Mouse (Mus musculus) embryonic facial prominence, embryonic 13.5 days (tissue): Measurements from ENCODE around the gene Vsnl1. TPM values are rescaled to one million over a fixed set of nuclear protein-coding genes. Genes with fewer than 3 reads are reported as not detected.
A peak's percentile ranks its signal among the peaks of the same experiment; 100 is the strongest.

Source experiments
- ATAC-seq: fragments of 200-750 bp; cut with Nextera tagmentation; 2 replicates; pipeline ENCODE4 v1.8.0; 2017; ENCODE audit warnings: low read depth; ENCODE audit not compliant: insufficient number of reproducible peaks, insufficient read depth, low FRiP score, low TSS enrichment
- H3K27ac ChIP-seq: fragments of 300-500 bp; sonication (generic); 2 replicates; pipeline ENCODE4 v1.5.1; 2015; ENCODE audit warnings: moderate library complexity, mild to moderate bottlenecking, inconsistent platforms
- H3K27me3 ChIP-seq: fragments of 300-500 bp; sonication (generic); 2 replicates; pipeline ENCODE4 v1.6.1; 2015; ENCODE audit warnings: mild to moderate bottlenecking, inconsistent platforms
- H3K36me3 ChIP-seq: fragments of 300-500 bp; sonication (generic); 2 replicates; pipeline ENCODE4 v1.6.1; 2015; ENCODE audit warnings: mild to moderate bottlenecking, inconsistent platforms
- H3K4me1 ChIP-seq: fragments of 300-500 bp; sonication (generic); 2 replicates; pipeline ENCODE4 v1.6.1; 2015; ENCODE audit warnings: inconsistent platforms
- H3K4me2 ChIP-seq: fragments of 300-500 bp; sonication (generic); 2 replicates; pipeline ENCODE4 v1.6.1; 2015; ENCODE audit warnings: moderate library complexity, mild to moderate bottlenecking, inconsistent platforms
- H3K4me3 ChIP-seq: fragments of 300-500 bp; sonication (generic); 2 replicates; pipeline ENCODE4 v1.5.1; 2015; ENCODE audit warnings: mild to moderate bottlenecking, inconsistent platforms
- H3K9ac ChIP-seq: fragments of 300-500 bp; sonication (generic); 2 replicates; pipeline ENCODE4 v1.6.1; 2015; ENCODE audit warnings: mild to moderate bottlenecking, inconsistent platforms
- H3K9me3 ChIP-seq: fragments of 300-500 bp; sonication (generic); 2 replicates; pipeline ENCODE4 v1.6.1; 2016; ENCODE audit warnings: inconsistent platforms
- WGBS: fragments of 180-500 bp; shearing (Covaris S2); methylation state at CpG from one replicate; pipeline ENCODE4 v1.1.7; 2015; ENCODE audit warnings: mixed read lengths; 5-methylcytosine and 5-hydroxymethylcytosine counted together
- polyA plus RNA-seq: library from polyadenylated mRNA; unstranded; fragments of >200 nt; fragmentation: Nextera tagmentation; extraction: Ambion mirVana; gene quantifications from 2 replicates; pipeline ENCODE4 v1.2.1, GENCODE M21; 2015

The Vsnl1 gene
- polyA plus RNA-seq, 1 experiment from 2014 or later: 2.9 TPM

- Histone ChIP-seq H3K36me3 (no peaks in the 10 kb centered on the region), H3K27me3 (peaks cover 32% of the 10 kb centered on the region), H3K4me3 (no peak overlapping the region), H3K9me3 (no peaks in the 10 kb centered on the region), H3K4me1 (peaks cover 22% of the 10 kb centered on the region), H3K9ac (no peak overlapping the region), H3K27ac (no peak overlapping the region), H3K4me2 (no peak overlapping the region)
- WGBS: 91% methylated on average over 1 of the region's 1 CpGs
- ATAC-seq: no peak
These were observed 3.3 kb downstream of the Vsnl1 start for GRCm38 (mm10) chr12:11433126-11433525.

GRCm38 (mm10) chr12:11427396-11427795, 9.0 kb downstream of the Vsnl1 start:
- ATAC-seq: no peak
- H3K27ac ChIP-seq: no peak overlapping the region
- H3K9me3 ChIP-seq: no peaks in the 10 kb centered on the region
- H3K36me3 ChIP-seq: no peaks in the 10 kb centered on the region
- no peak overlapping the region for H3K4me2 ChIP-seq
- no peak overlapping the region for H3K4me3 ChIP-seq
- H3K4me1 ChIP-seq: peaks cover 6% of the 10 kb centered on the region; the same call in 1 of the 2 replicates
- H3K27me3 ChIP-seq: no peaks in the 10 kb centered on the region
- WGBS: 39% methylated on average over 4 of the region's 4 CpGs
- no peak overlapping the region for H3K9ac ChIP-seq

GRCm38 (mm10) chr12:11418112-11418511, 18.3 kb downstream of the Vsnl1 start:
- Histone ChIP-seq H3K36me3 (no peaks in the 10 kb centered on the region), H3K9ac (no peak overlapping the region), H3K9me3 (no peaks in the 10 kb centered on the region), H3K27ac (no peak overlapping the region), H3K4me3 (no peak overlapping the region), H3K4me1 (no peaks in the 10 kb centered on the region), H3K27me3 (no peaks in the 10 kb centered on the region), H3K4me2 (no peak overlapping the region)
- WGBS: 79% methylated on average over 6 of the region's 6 CpGs
- no peak for ATAC-seq

GRCm38 (mm10) chr12:11407679-11408078, 28.7 kb downstream of the Vsnl1 start:
- Histone ChIP-seq H3K4me1 (no peaks in the 10 kb centered on the region), H3K27ac (no peak overlapping the region), H3K4me2 (no peak overlapping the region), H3K36me3 (no peaks in the 10 kb centered on the region), H3K4me3 (no peak overlapping the region), H3K9me3 (no peaks in the 10 kb centered on the region), H3K9ac (no peak overlapping the region), H3K27me3 (no peaks in the 10 kb centered on the region)
- 91% methylated on average over 4 of the region's 4 CpGs for WGBS
- no peak for ATAC-seq

- Histone ChIP-seq H3K4me1 (no peaks in the 10 kb centered on the region; the same call in 1 of the 2 replicates), H3K27ac (no peak overlapping the region), H3K4me2 (no peak overlapping the region), H3K9ac (no peak overlapping the region), H3K9me3 (no peaks in the 10 kb centered on the region), H3K27me3 (no peaks in the 10 kb centered on the region), H3K36me3 (no peaks in the 10 kb centered on the region), H3K4me3 (no peak overlapping the region)
- no peak for ATAC-seq
- WGBS: 90% methylated on average over 6 of the region's 6 CpGs
These were observed 37.6 kb downstream of the Vsnl1 start for GRCm38 (mm10) chr12:11398791-11399190.

- Histone ChIP-seq H3K9ac (no peak overlapping the region), H3K27me3 (no peaks in the 10 kb centered on the region), H3K4me1 (peaks cover 4% of the 10 kb centered on the region), H3K4me3 (no peak overlapping the region), H3K4me2 (no peak overlapping the region), H3K36me3 (no peaks in the 10 kb centered on the region), H3K27ac (no peak overlapping the region), H3K9me3 (no peaks in the 10 kb centered on the region)
- 73% methylated on average over 5 of the region's 5 CpGs for WGBS
- ATAC-seq: no peak
These were observed 39.4 kb downstream of the Vsnl1 start for GRCm38 (mm10) chr12:11397029-11397428.

- Histone ChIP-seq H3K4me2 (no peak overlapping the region), H3K9ac (no peak overlapping the region), H3K27ac (no peak overlapping the region), H3K9me3 (no peaks in the 10 kb centered on the region), H3K27me3 (no peaks in the 10 kb centered on the region), H3K4me1 (peaks cover 19% of the 10 kb centered on the region), H3K4me3 (no peak overlapping the region), H3K36me3 (no peaks in the 10 kb centered on the region)
- WGBS: 92% methylated on average over 2 of the region's 2 CpGs
- no peak for ATAC-seq
These were observed 40.9 kb downstream of the Vsnl1 start for GRCm38 (mm10) chr12:11395470-11395869.

- Histone ChIP-seq H3K4me2 (no peak overlapping the region), H3K27ac (no peak overlapping the region), H3K36me3 (no peaks in the 10 kb centered on the region), H3K4me3 (no peak overlapping the region), H3K27me3 (no peaks in the 10 kb centered on the region), H3K9ac (no peak overlapping the region), H3K4me1 (peaks cover 22% of the 10 kb centered on the region), H3K9me3 (no peaks in the 10 kb centered on the region)
- no peak for ATAC-seq
- 21% methylated on average over 1 of the region's 1 CpGs for WGBS
These were observed 43.9 kb downstream of the Vsnl1 start for GRCm38 (mm10) chr12:11392525-11392924.

- H3K27me3 ChIP-seq: no peaks in the 10 kb centered on the region
- WGBS: 19% methylated on average over 7 of the region's 7 CpGs
These were observed 45.0 kb downstream of the Vsnl1 start for GRCm38 (mm10) chr12:11391244-11391949.

GRCm38 (mm10) chr12:11389141-11389540, 47.3 kb downstream of the Vsnl1 start:
- Histone ChIP-seq H3K36me3 (no peaks in the 10 kb centered on the region), H3K4me1 (peaks cover 22% of the 10 kb centered on the region), H3K4me3 (no peak overlapping the region), H3K27me3 (no peaks in the 10 kb centered on the region), H3K9me3 (no peaks in the 10 kb centered on the region), H3K4me2 (no peak overlapping the region), H3K27ac (no peak overlapping the region), H3K9ac (no peak overlapping the region)
- 81% methylated on average over 7 of the region's 7 CpGs for WGBS
- peak; percentile 17; the same call in 1 of the 2 replicates for ATAC-seq

More at GRCm38 (mm10) chr12:11391244-11391949, 45.0 kb downstream of the Vsnl1 start:
- H3K9me3 ChIP-seq: no peaks in the 10 kb centered on the region
- H3K4me2 ChIP-seq: no peak overlapping the region
- no peak overlapping the region for H3K9ac ChIP-seq
- H3K36me3 ChIP-seq: no peaks in the 10 kb centered on the region
- peak overlapping the region; percentile 71 for H3K27ac ChIP-seq
- H3K4me1 ChIP-seq: peaks cover 22% of the 10 kb centered on the region
- H3K4me3 ChIP-seq: no peak overlapping the region
- peak; percentile 88 for ATAC-seq

- Histone ChIP-seq H3K27ac (no peak overlapping the region), H3K27me3 (no peaks in the 10 kb centered on the region), H3K9me3 (no peaks in the 10 kb centered on the region), H3K36me3 (no peaks in the 10 kb centered on the region), H3K4me1 (no peaks in the 10 kb centered on the region), H3K4me3 (no peak overlapping the region), H3K4me2 (no peak overlapping the region), H3K9ac (no peak overlapping the region)
- 95% methylated on average over 1 of the region's 1 CpGs for WGBS
- ATAC-seq: no peak
These were observed 51.7 kb downstream of the Vsnl1 start for GRCm38 (mm10) chr12:11384754-11385153.

- 66% methylated on average over 2 of the region's 2 CpGs for WGBS
- Histone ChIP-seq H3K36me3 (no peaks in the 10 kb centered on the region), H3K27me3 (no peaks in the 10 kb centered on the region), H3K9ac (no peak overlapping the region), H3K4me2 (no peak overlapping the region), H3K4me3 (no peak overlapping the region), H3K4me1 (no peaks in the 10 kb centered on the region), H3K9me3 (no peaks in the 10 kb centered on the region), H3K27ac (no peak overlapping the region)
- ATAC-seq: no peak
These were observed 57.0 kb downstream of the Vsnl1 start for GRCm38 (mm10) chr12:11379396-11379795.
